Mouse (Mus musculus) G1E (cell line): ENCODE measurements around the gene Cyp2c70. TPM values are rescaled to one million over a fixed set of nuclear protein-coding genes. Genes with fewer than 3 reads are reported as not detected.

Experiments used
- ATAC-seq: 2 replicates; pipeline ENCODE4 v1.8.0; 2016; ENCODE audit warnings: mild to moderate bottlenecking; ENCODE audit not compliant: insufficient number of reproducible peaks, poor library complexity, low FRiP score, severe bottlenecking; ENCODE audit errors: extremely low read depth
- DNase-seq: peaks from one replicate; pipeline ENCODE4 v3.0.0; 2012; ENCODE audit warnings: low spot score
- H3K27me3 ChIP-seq: 2 replicates; pipeline ENCODE4 v1.6.1; 2012; ENCODE audit warnings: mild to moderate bottlenecking, low read length, inconsistent platforms; ENCODE audit not compliant: insufficient read depth
- H3K36me3 ChIP-seq: replicated peaks from 2 replicates; pipeline ENCODE3; 2012; ENCODE audit warnings: mild to moderate bottlenecking, inconsistent platforms
- H3K4me1 ChIP-seq: 2 replicates; pipeline ENCODE4 v1.6.1; 2012; ENCODE audit warnings: low read depth, low read length, inconsistent platforms, mixed read lengths; ENCODE audit not compliant: insufficient read depth
- H3K4me3 ChIP-seq: 2 replicates; pipeline ENCODE4 v1.5.1; 2012; ENCODE audit warnings: low read depth, mild to moderate bottlenecking, inconsistent platforms, low read length, moderate library complexity, mixed read lengths
- H3K9me3 ChIP-seq: replicated peaks from 2 replicates; pipeline ENCODE4 v1.6.1; 2012; ENCODE audit warnings: inconsistent platforms
- CTCF ChIP-seq: IDR thresholded peaks from 2 replicates; pipeline ENCODE4 v1.5.1; 2012; ENCODE audit warnings: low read depth, low read length, inconsistent platforms, mixed read lengths
- GATA1 ChIP-seq: IDR thresholded peaks from 2 replicates; pipeline ENCODE4 v1.6.1; 2012; ENCODE audit warnings: borderline replicate concordance, low read length, inconsistent platforms, mixed read lengths
- GATA2 ChIP-seq: IDR thresholded peaks from 2 replicates; pipeline ENCODE4 v1.6.1; 2012; ENCODE audit warnings: low read depth, low read length, inconsistent platforms, borderline replicate concordance
- POLR2AphosphoS5 ChIP-seq: IDR thresholded peaks from 2 replicates; pipeline ENCODE4 v1.6.1; 2012; ENCODE audit warnings: low read depth, low read length, inconsistent platforms; ENCODE audit not compliant: insufficient replicate concordance
- TAL1 ChIP-seq: conservative IDR thresholded peaks from 2 replicates; pipeline ENCODE4 v1.6.1; 2012; ENCODE audit warnings: low read depth, low read length, inconsistent platforms, mixed read lengths
- polyA plus RNA-seq: library from polyadenylated mRNA; stranded (reverse); fragments of >175 nt; gene quantifications from 2 replicates; pipeline ENCODE4 v1.2.3, GENCODE M21; 2012
- total RNA-seq, 2 experiments: library from RNA; stranded (forward) in 1 of 2; stranded (reverse) in 1 of 2; fragments of 200-1000 nt in 1 of 2; fragments of >200 nt in 1 of 2; fragmentation: Nextera tagmentation in 1 of 2; gene quantifications; 2 replicates each; pipeline ENCODE4 v1.2.3; 2014 to 2017

The Cyp2c70 gene
- total RNA-seq (2014; fragmentation: Nextera tagmentation) = not detected in 2 replicates
- total RNA-seq (2017) = not detected in 2 replicates
- not detected in 2 replicates for polyA plus RNA-seq

- Histone ChIP-seq H3K27me3 (no peaks in the 10 kb centered on the region), H3K4me1 (no peaks in the 10 kb centered on the region), H3K36me3 (no peaks in the 10 kb centered on the region), H3K9me3 (no peaks in the 10 kb centered on the region), H3K4me3 (no peak within 1 kb of the TSS)
- no peak for DNase-seq
- TF ChIP-seq GATA2 (no peak), CTCF (no peak), TAL1 (no peak), POLR2AphosphoS5 (no peak), GATA1 (no peak)
- no peak for ATAC-seq
Measured at GRCm38 (mm10) chr19:40187160-40187559, at the start of gene Cyp2c70. Gene Cyp2c70 (minus strand): TSS chr19:40187333.

DNA sequence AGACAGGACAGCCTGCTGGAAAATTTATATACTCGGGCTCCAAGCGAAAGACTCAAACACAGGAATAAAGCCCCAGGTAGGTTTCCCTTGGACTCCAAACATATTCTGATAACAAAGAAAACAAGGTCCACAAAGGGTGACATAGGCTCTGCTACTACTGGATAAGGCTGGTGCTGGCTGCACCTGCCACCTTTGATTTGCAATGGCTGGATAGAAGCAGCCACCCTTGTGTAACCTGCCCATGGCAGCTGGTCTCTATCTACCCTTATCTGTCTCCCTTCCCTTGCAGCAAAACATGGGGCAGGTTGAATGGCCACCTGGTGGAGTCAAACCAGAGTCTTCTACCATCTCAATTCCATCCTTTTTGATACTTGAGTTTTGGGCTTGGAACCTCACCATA is 45.4 kb upstream of the Cyp2c70 start:
- no peak for TF ChIP-seq TAL1
- TF ChIP-seq POLR2AphosphoS5 = no peak
- TF ChIP-seq GATA2 = no peak
- TF ChIP-seq CTCF = no peak
- no peak for TF ChIP-seq GATA1
- DNase-seq (no peak), ATAC-seq (no peak)
- Histone ChIP-seq H3K4me3 (no peak overlapping the region), H3K36me3 (no peaks in the 10 kb centered on the region), H3K9me3 (no peaks in the 10 kb centered on the region), H3K4me1 (no peaks in the 10 kb centered on the region), H3K27me3 (no peaks in the 10 kb centered on the region)

DNA sequence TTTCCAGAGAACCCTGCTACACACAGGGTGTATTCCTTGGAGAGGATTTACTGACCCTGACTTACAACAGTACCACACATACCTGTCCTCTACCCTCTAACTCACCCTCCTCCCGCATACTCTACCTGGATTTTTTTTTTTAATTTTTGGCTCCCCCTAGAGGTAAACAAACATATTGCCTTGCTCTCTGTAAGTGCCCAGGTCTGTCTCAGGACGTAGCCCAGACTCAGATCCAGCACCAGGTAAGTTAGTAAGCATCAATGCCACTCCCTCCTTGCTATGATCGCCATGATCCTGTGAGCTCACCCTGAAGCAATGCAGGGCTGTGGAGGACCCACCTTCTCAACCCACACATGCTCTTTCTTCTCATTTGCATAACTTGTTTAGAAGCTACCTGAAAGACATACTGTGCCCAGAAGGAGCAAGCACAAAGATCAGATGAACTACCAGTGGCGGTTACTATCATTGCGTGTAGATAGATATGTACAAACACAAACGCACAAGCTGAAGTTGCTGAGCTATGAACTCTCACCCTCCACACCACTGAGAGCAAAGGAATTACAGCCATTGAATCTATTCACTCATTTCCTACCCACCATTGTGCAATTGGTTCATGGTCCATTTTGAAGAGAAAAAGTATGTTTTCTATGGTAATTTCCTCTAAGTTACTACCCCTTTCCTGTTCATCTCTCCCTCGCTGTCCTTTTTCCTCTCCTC is 44.9 kb upstream of the Cyp2c70 start:
- ATAC-seq = no peak
- H3K4me3 ChIP-seq = no peak overlapping the region
- no peaks in the 10 kb centered on the region for H3K27me3 ChIP-seq
- no peak for DNase-seq
- H3K4me1 ChIP-seq = no peaks in the 10 kb centered on the region
- no peaks in the 10 kb centered on the region for H3K9me3 ChIP-seq
- no peaks in the 10 kb centered on the region for H3K36me3 ChIP-seq
- TF ChIP-seq CTCF (0 out of 2 replicates have a peak, but pooled peaks have one; percentile 23), POLR2AphosphoS5 (no peak), GATA2 (no peak)

DNA sequence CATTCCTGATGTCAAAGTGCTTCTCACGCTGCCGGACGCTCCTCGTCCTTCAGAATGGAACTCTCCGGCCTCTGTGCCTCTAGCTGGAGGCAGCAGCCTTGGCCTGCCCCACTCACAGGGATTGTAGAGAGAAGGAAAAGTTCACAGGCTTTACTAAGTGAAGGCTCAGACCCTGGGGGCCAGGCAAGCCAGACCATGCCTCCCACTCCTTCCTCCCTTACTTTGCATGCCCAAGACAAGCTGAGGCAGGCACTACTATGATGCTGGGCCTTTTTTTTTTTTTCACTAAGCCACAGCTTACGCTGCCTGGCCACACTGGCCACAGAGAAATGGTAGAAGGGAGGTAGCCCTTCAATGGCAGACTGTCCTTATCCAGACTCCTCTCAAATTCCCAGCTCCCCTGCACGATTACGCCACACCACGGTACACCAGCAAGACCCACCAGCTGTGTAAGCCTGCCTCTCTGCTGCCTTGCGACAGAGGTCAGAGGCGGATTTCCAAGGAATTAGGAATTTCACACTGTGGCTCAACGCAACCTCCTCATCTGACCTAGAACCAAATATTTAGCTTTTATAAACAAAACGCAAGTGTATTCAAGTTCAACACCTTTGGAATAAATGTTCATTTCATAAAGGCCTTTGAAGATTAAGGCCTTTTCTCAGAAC is 44.1 kb upstream of the Cyp2c70 start:
- no peaks in the 10 kb centered on the region for H3K36me3 ChIP-seq
- no peaks in the 10 kb centered on the region for H3K27me3 ChIP-seq
- TF ChIP-seq GATA1 (no peak), GATA2 (no peak), TAL1 (no peak), CTCF (no peak), POLR2AphosphoS5 (no peak)
- no peak overlapping the region for H3K4me3 ChIP-seq
- H3K4me1 ChIP-seq = no peaks in the 10 kb centered on the region
- no peaks in the 10 kb centered on the region for H3K9me3 ChIP-seq
- no peak for DNase-seq
- no peak for ATAC-seq

DNA sequence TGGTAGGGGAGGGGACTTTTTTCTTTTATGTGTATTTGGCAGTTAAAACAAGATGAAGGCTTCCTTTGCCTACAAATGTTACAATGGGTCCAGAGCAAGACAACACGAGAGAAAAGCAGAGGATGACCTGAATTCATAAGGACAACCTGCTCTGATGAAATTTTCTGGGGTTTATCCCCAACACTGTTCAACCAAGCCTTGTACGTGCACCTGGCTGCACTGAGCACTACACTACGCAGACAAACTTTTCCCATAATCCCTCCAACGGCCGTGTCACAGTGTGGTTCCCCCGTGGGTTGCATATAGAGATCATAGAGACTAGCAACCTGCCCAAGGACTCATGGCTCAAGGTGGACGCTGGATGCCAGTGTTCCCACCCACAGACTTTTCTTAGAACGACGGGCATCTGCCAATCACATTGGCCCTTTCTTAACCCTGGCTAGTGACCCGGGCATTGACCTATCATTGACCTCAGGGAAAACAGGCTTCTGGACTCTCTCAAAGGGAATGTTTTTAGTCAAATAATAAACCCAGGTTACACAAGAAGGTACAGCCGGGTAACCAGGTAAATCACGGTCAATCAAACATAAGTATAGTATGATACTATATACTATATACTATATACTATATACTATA is 39.5 kb upstream of the Cyp2c70 start:
- no peak for ATAC-seq
- Histone ChIP-seq H3K36me3 (no peaks in the 10 kb centered on the region), H3K27me3 (no peaks in the 10 kb centered on the region), H3K4me1 (no peaks in the 10 kb centered on the region), H3K9me3 (no peaks in the 10 kb centered on the region), H3K4me3 (no peak overlapping the region)
- TF ChIP-seq GATA2 = no peak
- TF ChIP-seq POLR2AphosphoS5 = no peak
- no peak for TF ChIP-seq TAL1
- no peak for TF ChIP-seq CTCF
- TF ChIP-seq GATA1 = no peak
- DNase-seq = no peak

GRCm38 (mm10) chr19:40225761-40226110 is 38.6 kb upstream of the Cyp2c70 start:
- Histone ChIP-seq H3K4me1 (no peaks in the 10 kb centered on the region), H3K27me3 (no peaks in the 10 kb centered on the region), H3K4me3 (no peak overlapping the region), H3K9me3 (no peaks in the 10 kb centered on the region), H3K36me3 (no peaks in the 10 kb centered on the region)
- ATAC-seq = no peak
- no peak for TF ChIP-seq GATA2
- no peak for DNase-seq
